Mouse (Mus musculus) cortical plate, adult 2 months (tissue): ENCODE measurements around the gene Pld1.

Experiments used
- CTCF ChIP-seq: fragments of 200-500 bp; IDR thresholded peaks from 2 replicates; pipeline ENCODE4 v1.5.1; 2011; ENCODE audit warnings: mild to moderate bottlenecking, control low read depth, low read length; ENCODE audit not compliant: insufficient read depth; ENCODE audit errors: extremely low read depth
- POLR2A ChIP-seq: fragments of 200-500 bp; IDR thresholded peaks from 2 replicates; pipeline ENCODE4 v1.6.1; 2011; ENCODE audit warnings: mild to moderate bottlenecking, low read length, control low read depth; ENCODE audit not compliant: insufficient read depth; ENCODE audit errors: extremely low read depth

- no peak for TF ChIP-seq POLR2A
- no peak for TF ChIP-seq CTCF
These were observed 229.5 kb downstream of the Pld1 start for GRCm38 (mm10) chr3:28167796-28168505.
